Mouse (Mus musculus) heart, postnatal 0 days (tissue): ENCODE data around the gene Olfr1375.

ENCODE experiments used
- CTCF ChIP-seq: IDR thresholded peaks from 2 replicates; pipeline ENCODE4 v1.5.1; 2016; ENCODE audit warnings: antibody characterized with exemption, control low read depth, low read depth
- EP300 ChIP-seq: IDR thresholded peaks from 2 replicates; pipeline ENCODE4 v1.6.1; 2016; ENCODE audit warnings: antibody characterized with exemption, low read depth

DNA sequence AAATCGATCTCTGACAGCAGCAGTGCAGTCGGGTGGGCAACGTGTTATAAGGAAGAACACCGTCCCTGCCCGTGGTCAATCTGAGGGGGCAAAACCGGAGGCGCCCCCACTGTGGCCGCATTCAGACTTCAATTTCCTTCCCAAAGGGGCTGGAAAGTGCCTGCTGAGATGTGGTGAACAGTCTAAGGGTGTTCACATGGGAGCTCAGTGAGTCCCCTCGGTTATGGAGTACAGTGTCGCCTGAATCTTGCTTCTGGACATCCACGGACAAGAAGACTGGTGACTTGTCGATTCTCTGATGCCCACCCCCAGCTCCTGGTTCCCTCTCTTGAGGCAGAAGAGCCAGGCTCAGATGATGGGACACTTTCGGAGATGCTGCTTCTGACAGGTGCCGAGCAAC lies 11.7 kb downstream of the Olfr1375 start:
- TF ChIP-seq CTCF (no peak), EP300 (no peak)
